Mouse (Mus musculus) B cell, adult 67 days (primary cell): ENCODE data around the gene Kif1bp. TPM values are rescaled to one million over a fixed set of nuclear protein-coding genes. Genes with fewer than 3 reads are reported as not detected.

Source experiments
- total RNA-seq, 2 experiments: library from RNA; stranded (reverse); gene quantifications; 4 replicates each; pipeline ENCODE4 v1.2.4; 2023

The Kif1bp gene
- 10 to 100 TPM; 24.0 to 26.2 TPM for total RNA-seq

DNA sequence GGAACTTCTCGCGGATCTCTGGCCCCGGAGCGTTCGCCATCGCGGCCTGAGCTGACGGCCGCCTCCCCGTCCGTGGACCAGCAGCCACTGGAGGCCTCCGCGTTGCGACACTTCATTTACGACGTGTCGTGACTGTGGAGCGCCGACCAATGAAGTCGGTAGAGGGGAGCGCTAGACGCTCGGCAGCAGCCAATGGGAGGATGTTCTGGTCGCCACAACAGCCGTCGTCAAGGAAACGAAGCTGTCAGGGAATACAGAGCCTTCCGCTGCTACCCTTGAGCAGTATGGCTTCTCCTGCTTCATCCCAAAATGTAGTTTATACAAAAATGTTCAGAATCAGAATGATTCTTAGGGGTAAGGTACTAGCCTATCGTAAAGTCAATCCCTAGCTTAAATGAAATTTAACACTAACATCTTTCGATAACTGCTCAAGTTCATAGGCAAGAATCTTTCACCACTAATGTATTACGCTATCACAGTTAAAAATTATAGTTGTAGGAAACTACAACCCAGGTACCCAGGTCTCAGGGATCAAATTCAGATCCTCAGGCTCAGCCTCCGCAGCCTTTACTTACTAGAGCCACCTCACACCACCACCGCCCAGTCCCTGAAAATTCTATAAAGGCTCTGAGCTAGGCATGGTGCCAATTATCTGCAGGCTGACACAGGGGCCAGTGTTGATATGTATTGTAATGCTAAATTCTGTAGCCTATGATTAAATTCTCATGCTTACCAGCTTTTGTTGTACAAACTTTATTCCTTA, at the start of gene Kif1bp:
Gene Kif1bp, minus strand, starts transcription at position 120 of the 763 bp plus-strand sequence.

GRCm38 (mm10) chr10:62602177-62603040, 24.2 kb upstream of the Kif1bp start, which contains the start of gene Ddx21:
Gene Ddx21, minus strand, starts transcription at chr10:62602281.

DNA sequence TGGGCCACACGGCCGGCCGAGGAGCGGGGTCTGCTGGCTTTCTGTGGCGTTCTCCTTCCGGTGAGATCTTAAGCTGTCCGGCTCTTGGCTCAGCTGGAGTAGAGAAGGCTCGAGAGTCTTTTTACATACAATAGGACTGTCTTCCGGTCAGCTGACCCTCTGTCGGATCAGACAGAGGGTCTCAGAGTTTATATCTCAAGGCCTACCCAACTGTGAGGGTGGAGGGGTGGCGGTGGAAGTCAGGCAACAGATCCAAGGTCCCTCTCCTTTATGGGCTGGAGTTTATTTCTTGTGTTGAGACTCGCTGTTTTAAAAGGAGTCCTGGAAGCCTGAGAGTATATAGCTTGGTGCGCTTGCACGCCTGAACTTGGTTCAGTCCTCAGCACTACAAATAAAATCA, 50.9 kb downstream of the Kif1bp start, which contains the start of gene Srgn:
Gene Srgn, minus strand, starts transcription at position 101 of the 400 bp plus-strand sequence.

Other genes with a start within 250 kb of the Kif1bp start
- gene Hk1, start 198.5 kb downstream of the Kif1bp start, total RNA-seq: 10 to 100 TPM; 35.3 to 38.7 TPM
- not detected for gene Hkdc1, start 156.0 kb downstream of the Kif1bp start, total RNA-seq
- under 1 TPM; 0.58 to 0.71 TPM for gene 4930507D05Rik, start 129.0 kb downstream of the Kif1bp start, total RNA-seq
- 10 to 100 TPM; 24.2 to 25.6 TPM for gene Supv3l1, start 128.7 kb downstream of the Kif1bp start, total RNA-seq
- gene Vps26a, start 91.7 kb downstream of the Kif1bp start, total RNA-seq: 10 to 100 TPM; 28.6 to 33.0 TPM
- gene Srgn, start 51.0 kb downstream of the Kif1bp start, total RNA-seq: 100 to 1,000 TPM; 634 to 726 TPM
- gene Ddx21, start 23.8 kb upstream of the Kif1bp start, total RNA-seq: 100 to 1,000 TPM; 140 to 147 TPM
- gene Ddx50, start 72.8 kb upstream of the Kif1bp start, total RNA-seq: 100 to 1,000 TPM; 143 to 149 TPM
- not detected for gene Stox1, start 147.7 kb upstream of the Kif1bp start, total RNA-seq
- gene Ccar1, start 213.8 kb upstream of the Kif1bp start, total RNA-seq: 100 to 1,000 TPM; 141 to 163 TPM